Mouse (Mus musculus) kidney, embryonic 16.5 days (tissue): Measurements from ENCODE around the gene Adamts4. TPM values are rescaled to one million over a fixed set of nuclear protein-coding genes. Genes with fewer than 3 reads are reported as not detected.

Experiments
- ATAC-seq: fragments of 200-750 bp; cut with Nextera tagmentation; 2 replicates; pipeline ENCODE4 v1.8.0; 2017; ENCODE audit warnings: moderate TSS enrichment; ENCODE audit not compliant: low FRiP score, low TSS enrichment
- H3K27ac ChIP-seq: fragments of 300-500 bp; sonication (generic); 2 replicates; pipeline ENCODE4 v1.5.1; 2014; ENCODE audit warnings: low read length
- H3K27me3 ChIP-seq: fragments of 300-500 bp; sonication (generic); 2 replicates; pipeline ENCODE4 v1.6.1; 2014; ENCODE audit warnings: low read length, control low read depth, mixed read lengths; ENCODE audit not compliant: insufficient read depth
- H3K36me3 ChIP-seq: fragments of 300-500 bp; sonication (generic); 2 replicates; pipeline ENCODE4 v1.6.1; 2014; ENCODE audit warnings: low read length, control low read depth, mixed read lengths; ENCODE audit not compliant: insufficient read depth
- H3K4me1 ChIP-seq: fragments of 300-500 bp; sonication (generic); 2 replicates; pipeline ENCODE4 v1.6.1; 2014; ENCODE audit warnings: low read length, control low read depth, mixed read lengths; ENCODE audit not compliant: insufficient read depth
- H3K4me2 ChIP-seq: fragments of 300-500 bp; sonication (generic); replicated peaks from 2 replicates; pipeline ENCODE4 v1.6.1; 2014; ENCODE audit warnings: low read depth, low read length
- H3K4me3 ChIP-seq: fragments of 300-500 bp; sonication (generic); 2 replicates; pipeline ENCODE4 v1.5.1; 2014; ENCODE audit warnings: mild to moderate bottlenecking, low read length
- H3K9ac ChIP-seq: fragments of 300-500 bp; sonication (generic); replicated peaks from 2 replicates; pipeline ENCODE4 v1.6.1; 2014; ENCODE audit warnings: low read length
- H3K9me3 ChIP-seq: fragments of 300-500 bp; sonication (generic); 2 replicates; pipeline ENCODE4 v1.6.1; 2016; ENCODE audit warnings: low read length, control low read depth
- WGBS: fragments of 180-500 bp; shearing (Covaris S2); extraction: QIAGEN DNeasy Blood & Tissue Kit; methylation state at CpG from one replicate; pipeline ENCODE4 v1.1.7; 2014; 5-methylcytosine and 5-hydroxymethylcytosine counted together
- polyA plus RNA-seq: library from polyadenylated mRNA; unstranded; fragments of >200 nt; fragmentation: Nextera tagmentation; extraction: Ambion mirVana; gene quantifications from 2 replicates; pipeline ENCODE4 v1.2.1, GENCODE M21; 2015

The Adamts4 gene
- polyA plus RNA-seq, 1 experiment from 2014 or later = 13.4 TPM

DNA sequence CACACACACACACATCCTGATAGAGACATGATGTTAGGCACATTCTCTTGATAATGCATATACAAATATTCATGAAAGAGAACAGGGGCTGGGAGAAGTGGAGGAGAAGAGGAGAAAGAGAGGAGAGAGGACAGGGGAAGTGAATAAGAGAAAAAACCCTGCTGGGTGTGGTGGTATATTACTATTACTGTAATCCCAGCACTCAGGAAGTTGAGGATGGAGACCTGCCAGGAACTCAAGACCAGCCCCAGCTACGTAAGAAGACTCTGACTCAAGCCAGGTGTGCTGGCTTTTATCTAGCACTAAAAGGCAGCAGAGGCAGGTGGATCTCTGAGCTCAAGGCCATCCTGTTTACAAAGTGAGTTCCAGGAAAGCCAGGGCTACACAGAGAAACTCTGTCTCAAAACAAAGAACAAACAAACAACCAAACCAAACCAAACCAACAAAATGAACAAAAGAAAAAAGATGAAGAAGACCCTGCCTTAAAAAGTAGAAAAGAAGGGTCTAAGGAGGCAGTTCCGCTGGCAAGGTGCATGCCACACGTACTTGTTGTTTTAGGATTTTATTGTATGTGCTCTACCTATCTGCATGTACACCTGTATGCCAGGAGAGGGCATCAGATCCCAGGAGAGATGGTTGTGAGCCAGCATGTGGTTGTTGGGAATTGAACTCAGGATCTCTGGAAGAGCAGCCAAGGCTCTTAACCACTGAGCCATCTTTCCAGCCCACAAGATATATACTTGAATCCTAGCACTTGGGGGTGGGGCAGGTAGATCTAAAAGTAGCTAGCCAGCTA, 13.6 kb downstream of the Adamts4 start:
- Histone ChIP-seq H3K27me3 (no peaks in the 10 kb centered on the region), H3K4me1 (peaks cover 8% of the 10 kb centered on the region), H3K27ac (peak overlapping the region; percentile 94), H3K9ac (no peak overlapping the region), H3K9me3 (no peaks in the 10 kb centered on the region), H3K4me3 (no peak overlapping the region), H3K4me2 (no peak overlapping the region; the same call in 1 of the 2 replicates), H3K36me3 (peaks cover 2% of the 10 kb centered on the region; the same call in 1 of the 2 replicates)
- 0 out of 2 replicates have a peak, but pooled peaks have one; percentile 1 for ATAC-seq
- WGBS = 85% methylated on average over 3 of the region's 3 CpGs

DNA sequence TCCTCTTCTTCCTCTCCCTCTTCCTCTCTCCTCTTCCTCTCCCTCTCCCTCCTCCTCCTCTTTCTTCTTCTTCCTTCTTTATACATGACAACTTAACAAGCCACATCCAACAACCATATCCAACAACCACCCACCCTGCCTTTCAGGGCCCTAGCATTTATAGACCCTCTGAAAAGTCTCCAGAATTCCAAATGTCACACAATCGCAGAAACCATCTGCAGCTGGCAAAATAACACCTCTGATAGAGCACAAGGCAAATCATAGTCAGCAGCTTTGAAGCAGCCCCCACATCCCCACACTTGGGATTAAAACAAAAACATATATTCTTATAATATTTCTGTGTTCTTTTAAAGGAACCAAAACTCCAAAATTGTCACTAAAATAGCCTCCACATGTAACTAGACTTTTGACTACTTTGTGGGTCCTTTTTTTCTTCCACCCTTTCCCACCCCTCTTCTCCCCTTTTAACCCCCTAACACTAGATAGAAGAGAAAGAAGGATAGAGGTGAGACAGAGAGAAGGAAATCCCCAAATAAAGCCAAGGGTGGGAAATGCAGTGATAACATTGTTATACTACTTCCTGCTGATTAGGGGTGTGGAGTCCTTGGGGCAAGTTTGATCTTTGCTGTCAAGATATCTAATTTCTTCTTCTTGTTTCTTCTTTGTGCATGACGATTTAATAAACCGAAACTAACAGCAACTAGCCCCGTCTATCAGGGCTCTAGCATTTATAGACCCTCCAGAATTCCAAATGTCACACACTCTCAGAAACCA, 15.9 kb downstream of the Adamts4 start:
- Histone ChIP-seq H3K27ac (no peak overlapping the region), H3K9me3 (no peaks in the 10 kb centered on the region), H3K4me3 (no peak overlapping the region), H3K4me1 (peaks cover 12% of the 10 kb centered on the region), H3K9ac (no peak overlapping the region), H3K4me2 (no peak overlapping the region), H3K27me3 (no peaks in the 10 kb centered on the region), H3K36me3 (no peaks in the 10 kb centered on the region)
- WGBS = 59% methylated on average over 4 of the region's 4 CpGs
- no peak for ATAC-seq

DNA sequence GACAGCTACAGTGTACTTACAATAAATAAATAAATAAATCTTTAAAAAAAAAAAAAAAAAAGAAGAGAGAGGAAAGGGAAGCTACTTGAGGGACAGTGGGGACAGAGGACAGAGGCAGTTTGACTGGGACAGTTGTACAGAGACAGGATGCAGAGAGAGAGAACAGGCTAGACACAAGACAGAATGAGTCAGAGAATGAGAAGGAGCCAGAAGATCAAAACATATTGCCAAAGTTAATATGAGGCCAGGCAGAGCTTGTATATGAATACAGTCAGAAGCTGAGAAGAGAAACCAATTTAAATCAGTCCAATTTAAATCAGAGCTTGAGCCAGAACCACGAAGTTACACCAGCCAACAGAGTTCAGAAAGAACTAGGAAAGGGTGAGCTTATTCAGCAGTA, 18.1 kb downstream of the Adamts4 start:
- no peak overlapping the region for H3K9ac ChIP-seq
- ATAC-seq = no peak
- H3K4me2 ChIP-seq = no peak overlapping the region
- no peak overlapping the region for H3K4me3 ChIP-seq
- H3K27me3 ChIP-seq = no peaks in the 10 kb centered on the region
- no peaks in the 10 kb centered on the region for H3K9me3 ChIP-seq
- H3K4me1 ChIP-seq = peaks cover 11% of the 10 kb centered on the region
- peaks cover 8% of the 10 kb centered on the region for H3K36me3 ChIP-seq
- no peak overlapping the region for H3K27ac ChIP-seq
- WGBS = 63% methylated on average over 1 of the region's 1 CpGs

DNA sequence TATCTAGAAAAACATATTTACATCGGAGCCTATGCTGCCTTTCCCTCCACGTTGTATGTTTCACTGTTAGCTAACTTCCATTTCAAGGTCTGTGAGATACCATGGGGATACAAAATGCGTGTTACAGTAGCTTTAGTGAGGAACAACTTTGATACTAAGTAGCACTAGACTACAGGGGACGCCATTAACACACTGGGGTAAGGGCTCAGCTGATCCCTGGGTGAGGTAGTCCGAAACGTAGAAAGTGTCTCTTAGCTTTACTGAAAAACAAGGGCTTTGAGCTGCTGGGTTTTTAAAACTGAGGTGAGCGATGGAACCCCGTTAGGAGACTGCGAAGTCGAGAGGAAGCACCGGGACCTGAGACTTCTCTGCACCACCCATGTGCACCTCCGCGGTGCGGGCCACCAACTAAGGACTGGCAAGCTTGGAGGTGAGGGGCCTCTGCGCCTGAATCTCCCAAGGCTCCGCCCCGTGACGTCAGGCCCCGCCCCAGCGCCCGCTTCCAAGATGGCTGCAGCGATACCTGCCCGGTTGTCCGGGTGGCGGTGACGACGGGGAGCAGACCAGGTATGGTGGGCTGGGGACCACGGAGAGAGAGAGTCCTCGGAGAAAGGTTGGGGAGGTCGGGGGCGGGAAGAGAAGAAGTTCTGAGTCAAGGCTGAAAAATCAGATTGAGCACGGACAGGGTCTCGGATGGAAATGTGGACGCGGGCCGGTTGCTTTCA, 19.8 kb downstream of the Adamts4 start, which contains the start of gene B4galt3:
TSS of gene B4galt3 (plus strand) at position 481 of the 725 bp plus-strand sequence.
- ATAC-seq = peak; percentile 94

DNA sequence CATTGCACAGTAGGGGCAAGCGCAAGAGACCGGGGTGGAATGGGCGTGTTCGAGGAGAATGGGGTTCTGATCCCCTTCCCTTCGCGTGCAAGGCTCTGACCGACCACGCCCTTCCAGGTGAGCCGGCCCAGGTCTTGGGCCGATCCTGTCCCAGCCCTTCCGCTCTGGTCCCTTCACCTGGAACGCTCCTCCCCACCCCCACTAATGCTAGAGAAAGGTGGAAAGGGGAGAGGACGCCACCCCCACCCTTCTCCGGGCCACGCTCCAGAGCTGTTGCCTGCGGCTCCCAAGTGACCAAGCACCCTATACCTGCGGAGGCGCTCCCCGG, 20.3 kb downstream of the Adamts4 start:
- Histone ChIP-seq H3K36me3 (peaks cover 29% of the 10 kb centered on the region), H3K4me1 (peaks cover 11% of the 10 kb centered on the region), H3K27ac (peak overlapping the region; percentile 87), H3K9me3 (no peaks in the 10 kb centered on the region), H3K9ac (peak overlapping the region; percentile 76), H3K4me3 (peak overlapping the region; percentile 84), H3K27me3 (no peaks in the 10 kb centered on the region), H3K4me2 (peak overlapping the region; percentile 77)
- ATAC-seq = peak; percentile 90
- 0% methylated on average over 19 of the region's 19 CpGs for WGBS

More for the DNA sequence above, 19.8 kb downstream of the Adamts4 start, which contains the start of gene B4galt3:
- Histone ChIP-seq H3K9me3 (no peaks in the 10 kb centered on the region), H3K9ac (peak within 1 kb of the TSS; percentile 76), H3K36me3 (peaks cover 23% of the 10 kb centered on the region), H3K4me1 (peaks cover 11% of the 10 kb centered on the region), H3K4me2 (peak within 1 kb of the TSS; percentile 77), H3K27ac (peak within 1 kb of the TSS; percentile 87), H3K27me3 (no peaks in the 10 kb centered on the region), H3K4me3 (peak within 1 kb of the TSS; percentile 84)
- 3% methylated on average over 36 of the region's 36 CpGs for whole genome bisulfite sequencing

DNA sequence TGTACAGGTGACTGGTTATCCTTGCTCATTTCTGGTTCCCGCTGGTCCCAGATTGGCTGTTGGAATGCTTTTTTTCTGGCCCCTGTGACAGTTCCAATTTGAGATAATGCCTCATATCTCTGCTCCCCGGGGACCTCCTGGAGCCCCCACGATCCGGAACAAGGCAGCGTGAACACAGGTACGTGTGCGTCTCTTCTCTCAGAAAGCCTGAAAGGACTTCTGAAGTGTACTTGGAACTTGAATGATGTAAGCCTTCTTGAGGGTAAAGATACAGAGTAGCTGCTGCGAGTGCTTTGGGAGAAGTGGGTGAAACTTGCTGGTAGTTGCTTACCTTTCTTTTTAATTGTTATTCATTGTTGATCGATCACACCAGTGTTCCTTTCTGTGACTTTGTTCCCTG, 21.0 kb downstream of the Adamts4 start:
- Histone ChIP-seq H3K4me3 (peak overlapping the region; percentile 84), H3K27ac (peak overlapping the region; percentile 87), H3K4me2 (peak overlapping the region; percentile 77), H3K4me1 (peaks cover 11% of the 10 kb centered on the region), H3K27me3 (no peaks in the 10 kb centered on the region), H3K9me3 (no peaks in the 10 kb centered on the region), H3K9ac (peak overlapping the region; percentile 76), H3K36me3 (peaks cover 35% of the 10 kb centered on the region)
- ATAC-seq = no peak
- 38% methylated on average over 9 of the region's 9 CpGs for WGBS

DNA sequence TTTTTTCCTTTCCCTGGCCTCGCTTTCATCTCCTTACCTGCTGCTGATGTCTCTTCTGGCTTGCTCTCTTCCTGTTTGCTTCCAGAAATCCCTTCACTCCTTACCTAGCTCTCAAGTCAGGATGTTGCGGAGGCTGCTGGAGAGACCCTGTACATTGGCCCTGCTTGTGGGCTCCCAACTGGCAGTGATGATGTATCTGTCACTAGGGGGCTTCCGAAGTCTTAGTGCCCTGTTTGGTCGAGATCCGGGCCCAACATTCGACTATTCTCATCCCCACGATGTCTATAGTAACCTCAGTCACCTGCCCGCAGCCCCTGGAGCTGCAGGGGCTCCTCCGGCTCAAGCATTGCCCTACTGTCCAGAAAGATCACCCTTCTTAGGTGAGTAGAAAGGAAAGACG, 21.4 kb downstream of the Adamts4 start:
- H3K27me3 ChIP-seq = no peaks in the 10 kb centered on the region
- 65% methylated on average over 10 of the region's 10 CpGs for WGBS
- H3K27ac ChIP-seq = no peak overlapping the region; the same call in 1 of the 2 replicates
- H3K4me3 ChIP-seq = peak overlapping the region; percentile 84
- peaks cover 11% of the 10 kb centered on the region for H3K4me1 ChIP-seq
- peaks cover 40% of the 10 kb centered on the region for H3K36me3 ChIP-seq
- no peak overlapping the region; the same call in 1 of the 2 replicates for H3K9ac ChIP-seq
- no peaks in the 10 kb centered on the region for H3K9me3 ChIP-seq
- no peak for ATAC-seq
- peak overlapping the region; percentile 77 for H3K4me2 ChIP-seq

DNA sequence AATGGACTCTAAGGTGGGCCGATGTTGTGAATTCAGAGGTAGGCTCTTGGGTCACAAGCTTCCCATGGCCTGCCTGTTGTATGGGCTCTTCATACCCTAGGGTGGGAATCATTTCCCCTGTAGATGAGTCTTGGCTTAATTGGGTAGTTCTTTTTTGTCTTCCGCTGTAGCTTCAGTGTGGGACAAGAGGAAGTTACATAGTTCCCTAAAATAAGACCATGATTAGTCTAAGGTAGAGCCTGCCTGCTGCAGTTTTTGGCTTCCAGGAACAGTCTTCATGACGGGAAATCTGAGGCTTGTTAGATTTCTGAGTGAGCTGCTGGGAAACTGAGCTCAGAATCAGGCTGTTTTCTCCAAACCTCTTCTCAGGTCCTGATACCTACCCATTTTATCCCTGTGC, 21.9 kb downstream of the Adamts4 start:
- no peak overlapping the region for H3K27ac ChIP-seq
- H3K4me2 ChIP-seq = 0 out of 2 replicates have a peak overlapping the region, but pooled peaks have one; percentile 77
- H3K4me3 ChIP-seq = no peak overlapping the region
- H3K9me3 ChIP-seq = no peaks in the 10 kb centered on the region
- H3K27me3 ChIP-seq = no peaks in the 10 kb centered on the region
- no peak overlapping the region for H3K9ac ChIP-seq
- H3K4me1 ChIP-seq = peaks cover 11% of the 10 kb centered on the region
- H3K36me3 ChIP-seq = peaks cover 44% of the 10 kb centered on the region
- no peak for ATAC-seq
- 88% methylated on average over 3 of the region's 3 CpGs for WGBS

DNA sequence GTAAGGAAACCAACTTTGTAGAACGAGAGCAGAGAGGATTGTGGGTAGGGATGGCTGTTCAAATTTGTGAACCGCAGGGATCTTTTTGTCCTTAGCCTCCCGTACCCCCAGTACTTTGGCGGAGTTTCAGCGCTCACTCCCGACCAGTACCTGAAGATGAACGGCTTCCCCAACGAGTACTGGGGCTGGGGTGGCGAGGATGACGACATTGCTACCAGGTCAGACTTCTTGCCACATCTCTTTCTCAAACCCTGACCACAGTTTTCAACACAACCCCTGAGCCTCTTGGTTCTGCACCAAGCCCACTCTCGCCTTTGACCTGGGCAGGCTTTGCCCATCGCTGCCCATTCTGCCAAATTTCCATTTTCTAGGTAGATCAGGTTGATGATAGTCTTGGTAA, 23.9 kb downstream of the Adamts4 start:
- H3K27ac ChIP-seq = no peak overlapping the region
- H3K4me3 ChIP-seq = no peak overlapping the region
- H3K4me1 ChIP-seq = peaks cover 11% of the 10 kb centered on the region
- no peaks in the 10 kb centered on the region for H3K9me3 ChIP-seq
- 91% methylated on average over 12 of the region's 12 CpGs for WGBS
- H3K27me3 ChIP-seq = no peaks in the 10 kb centered on the region
- H3K9ac ChIP-seq = no peak overlapping the region
- no peak for ATAC-seq
- no peak overlapping the region for H3K4me2 ChIP-seq
- H3K36me3 ChIP-seq = peaks cover 58% of the 10 kb centered on the region
